Mouse (Mus musculus) ES-E14 (cell line): ENCODE measurements around the gene Gm44965. TPM values are rescaled to one million over a fixed set of nuclear protein-coding genes. Genes with fewer than 3 reads are reported as not detected.
"Not testable (repeated sequence)": the region's sequence is repeated elsewhere in the genome, so short reads cannot be mapped to it uniquely, and the experiment has no call there.

Experiments used
- DNase-seq: peaks from one replicate; pipeline ENCODE4 v3.0.0-alpha.2; 2013; ENCODE audit warnings: low read depth, low spot score
- H3K27ac ChIP-seq: 2 replicates; pipeline ENCODE4 v1.5.1; 2012; ENCODE audit warnings: low read depth, mild to moderate bottlenecking, low read length, moderate library complexity, mixed read lengths; ENCODE audit not compliant: poor library complexity, insufficient read depth, severe bottlenecking
- H3K36me3 ChIP-seq: 2 replicates; pipeline ENCODE4 v1.6.1; 2012; ENCODE audit warnings: mild to moderate bottlenecking, low read length, moderate library complexity, mixed read lengths; ENCODE audit not compliant: control insufficient read depth, poor library complexity, insufficient read depth, severe bottlenecking
- H3K4me1 ChIP-seq, 2 experiments: fragments of 150-350 bp in 1 of 2; sonication (generic) in 1 of 2; 2 replicates each; pipeline ENCODE4 v1.6.1; 2012; ENCODE audit warnings: low read length in 2 of 2, mild to moderate bottlenecking in 1 of 2, mixed read lengths in 1 of 2; ENCODE audit not compliant: control insufficient read depth in 2 of 2, insufficient read depth in 2 of 2, poor library complexity in 1 of 2
- H3K4me3 ChIP-seq, 2 experiments: fragments of 150-350 bp in 1 of 2; sonication (generic) in 1 of 2; 2 replicates each; pipeline ENCODE4 v1.5.1; 2012; ENCODE audit warnings: low read length in 2 of 2, low read depth in 1 of 2, mild to moderate bottlenecking in 1 of 2, mixed read lengths in 1 of 2; ENCODE audit not compliant: insufficient read depth in 1 of 2, poor library complexity in 1 of 2, severe bottlenecking in 1 of 2
- H3K9ac ChIP-seq: 2 replicates; pipeline ENCODE4 v1.6.1; 2012; ENCODE audit warnings: low read depth, mild to moderate bottlenecking, low read length, mixed read lengths; ENCODE audit not compliant: poor library complexity, insufficient read depth, severe bottlenecking
- H3K9me3 ChIP-seq: fragments of 150-350 bp; sonication (generic); 2 replicates; pipeline ENCODE4 v1.6.1; 2012; ENCODE audit warnings: low read depth, mild to moderate bottlenecking, low read length; ENCODE audit not compliant: control insufficient read depth, insufficient read depth
- CHD2 ChIP-seq: IDR thresholded peaks from 2 replicates; pipeline ENCODE4 v1.6.1; 2014; ENCODE audit warnings: mild to moderate bottlenecking, low read depth, low read length, inconsistent platforms
- HCFC1 ChIP-seq: IDR thresholded peaks from 2 replicates; pipeline ENCODE4 v1.6.1; 2012; ENCODE audit warnings: low read length, inconsistent platforms, borderline replicate concordance; ENCODE audit not compliant: insufficient read depth
- MAFK ChIP-seq: IDR thresholded peaks from 2 replicates; pipeline ENCODE4 v1.6.1; 2014; ENCODE audit warnings: mild to moderate bottlenecking, low read depth, low read length, inconsistent platforms; ENCODE audit not compliant: insufficient read depth
- ZC3H11A ChIP-seq: IDR thresholded peaks from 2 replicates; pipeline ENCODE4 v1.6.1; 2012; ENCODE audit warnings: low read depth, mild to moderate bottlenecking, inconsistent platforms, low read length, borderline replicate concordance
- ZNF384 ChIP-seq: IDR thresholded peaks from 2 replicates; pipeline ENCODE4 v1.6.1; 2012; ENCODE audit warnings: low read depth, low read length, inconsistent platforms
- in situ Hi-C, 2 experiments: fragments of 600-800 bp; cut with MboI; formaldehyde crosslinking; loops; one replicate each; pipeline ENCODE4 v1.15.1; 2025; ENCODE audit warnings: low sequenced_read_pairs in 2 of 2, inconsistent platforms in 1 of 2; ENCODE audit not compliant: unreplicated experiment in 2 of 2
- total RNA-seq: library from RNA; depleted of rRNA; stranded (reverse); fragments of 300-350 nt; gene quantifications from 2 replicates; pipeline ENCODE4 v1.2.3, GENCODE M21; 2012

The Gm44965 gene
- total RNA-seq, 1 experiment: not detected

DNA sequence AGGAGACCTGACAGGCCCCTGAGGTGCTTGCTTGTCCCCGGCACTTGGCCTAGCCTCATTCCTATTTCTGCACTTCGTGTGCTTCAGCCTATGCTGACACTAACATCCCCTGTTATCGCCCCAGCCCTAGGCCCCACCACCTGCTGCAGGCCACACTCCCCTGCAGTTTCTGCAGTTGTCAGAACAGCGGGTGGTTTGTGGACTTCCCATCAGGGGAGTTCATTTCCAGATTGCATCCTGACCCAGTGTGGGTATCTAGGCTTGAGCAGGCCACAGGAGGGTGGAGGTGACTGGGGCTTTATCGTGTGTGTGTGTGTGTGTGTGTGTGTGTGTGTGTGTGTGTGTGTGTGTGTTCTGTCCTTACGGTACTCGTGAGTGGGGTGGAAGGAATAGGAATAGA, 15.8 kb downstream of the Gm44965 start:
- Histone ChIP-seq H3K27ac (no peak overlapping the region), H3K9ac (0 out of 2 replicates have a peak overlapping the region, but pooled peaks have one; percentile 4), H3K4me1 (peaks cover 0 to 5% of the 10 kb centered on the region in 2 experiments; a peak in 1 of 4 replicates), H3K4me3 (no peak overlapping the region), H3K36me3 (no peaks in the 10 kb centered on the region), H3K9me3 (no peaks in the 10 kb centered on the region)
- DNase-seq: no peak
- in situ Hi-C loops: no loop called here
- TF ChIP-seq CHD2: no peak

DNA sequence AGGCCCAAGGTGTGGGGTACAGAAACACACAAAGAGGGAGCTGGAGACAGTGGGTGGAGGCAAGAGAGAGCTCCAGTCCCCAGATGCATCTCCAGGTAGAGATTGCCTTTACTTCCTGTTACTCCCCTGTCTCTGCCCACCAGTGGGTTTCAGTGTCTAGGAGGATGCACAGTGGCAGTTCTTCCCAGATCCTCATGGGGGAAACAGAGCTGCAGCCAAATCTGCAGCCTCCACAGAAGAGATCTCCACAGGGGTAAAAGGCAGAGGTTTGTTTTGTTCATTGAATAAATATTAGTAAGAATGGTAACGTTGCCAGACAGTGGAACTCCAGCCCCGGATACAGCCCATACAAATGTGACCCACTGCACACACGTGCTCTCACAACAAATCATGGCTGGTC, 16.9 kb downstream of the Gm44965 start:
- Histone ChIP-seq H3K4me1 (peaks cover 0 to 5% of the 10 kb centered on the region in 2 experiments; a peak in 1 of 4 replicates), H3K9ac (no peak overlapping the region), H3K36me3 (no peaks in the 10 kb centered on the region), H3K4me3 (no peak overlapping the region), H3K9me3 (no peaks in the 10 kb centered on the region), H3K27ac (no peak overlapping the region)
- in situ Hi-C loops: no loop called here
- no peak for DNase-seq
- TF ChIP-seq MAFK (no peak), HCFC1 (no peak), ZC3H11A (no peak), CHD2 (no peak), ZNF384 (no peak)

DNA sequence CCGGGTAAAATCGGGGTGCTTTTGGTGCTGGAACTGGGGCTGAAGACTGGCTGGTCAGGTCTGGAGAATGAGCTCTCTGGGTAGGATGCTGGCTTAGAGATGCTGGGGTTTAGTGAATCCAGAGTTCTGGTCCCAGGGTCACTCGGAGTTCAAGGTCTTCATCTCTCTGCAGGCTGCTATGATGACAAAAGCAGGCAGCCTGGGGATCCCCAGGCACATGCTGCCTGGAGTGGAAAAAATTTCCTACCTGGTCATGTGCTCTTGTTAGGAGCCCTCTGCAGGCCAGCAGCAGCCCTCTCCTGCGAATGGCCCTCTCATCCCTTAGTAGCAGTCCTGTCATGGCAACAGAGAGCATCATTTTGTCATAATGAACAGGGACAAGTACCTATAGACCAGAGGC, 19.7 kb downstream of the Gm44965 start:
- H3K4me3 ChIP-seq: no peak overlapping the region
- H3K4me1 ChIP-seq: peaks cover 0 to 2% of the 10 kb centered on the region in 2 experiments; a peak in 1 of 4 replicates
- no peak overlapping the region for H3K9ac ChIP-seq
- H3K9me3 ChIP-seq: no peaks in the 10 kb centered on the region
- in situ Hi-C loops: no loop called here
- no peaks in the 10 kb centered on the region for H3K36me3 ChIP-seq
- H3K27ac ChIP-seq: no peak overlapping the region
- no peak for TF ChIP-seq MAFK
- no peak for TF ChIP-seq HCFC1
- TF ChIP-seq CHD2: no peak
- TF ChIP-seq ZC3H11A: no peak
- no peak for TF ChIP-seq ZNF384
- no peak for DNase-seq

DNA sequence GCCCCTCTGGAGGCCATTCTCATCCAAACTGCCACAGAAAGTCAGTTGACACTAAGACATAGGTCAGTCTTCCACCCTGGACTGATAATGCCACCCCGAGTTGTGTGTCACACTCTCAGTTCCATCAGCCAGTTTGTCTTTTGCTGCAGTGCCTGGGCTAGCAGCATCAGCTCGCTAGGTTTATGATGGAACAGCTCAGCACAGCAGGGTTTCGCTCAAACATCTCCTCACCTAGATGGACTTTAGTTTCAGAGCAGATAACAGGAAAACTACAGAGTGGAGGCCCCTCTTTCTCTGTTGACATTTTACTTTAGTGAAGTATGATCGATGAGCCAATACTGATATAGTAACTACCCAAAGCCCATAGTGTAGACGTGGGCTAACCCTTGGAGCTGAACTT, 21.0 kb downstream of the Gm44965 start:
- Histone ChIP-seq H3K9ac (no peak overlapping the region), H3K36me3 (peaks cover 4% of the 10 kb centered on the region; the same call in 1 of the 2 replicates), H3K27ac (no peak overlapping the region), H3K9me3 (no peaks in the 10 kb centered on the region), H3K4me3 (no peak overlapping the region), H3K4me1 (peaks cover 0 to 7% of the 10 kb centered on the region in 2 experiments; a peak in 1 of 4 replicates)
- TF ChIP-seq HCFC1: no peak
- in situ Hi-C loops: no loop called here
- DNase-seq: no peak

DNA sequence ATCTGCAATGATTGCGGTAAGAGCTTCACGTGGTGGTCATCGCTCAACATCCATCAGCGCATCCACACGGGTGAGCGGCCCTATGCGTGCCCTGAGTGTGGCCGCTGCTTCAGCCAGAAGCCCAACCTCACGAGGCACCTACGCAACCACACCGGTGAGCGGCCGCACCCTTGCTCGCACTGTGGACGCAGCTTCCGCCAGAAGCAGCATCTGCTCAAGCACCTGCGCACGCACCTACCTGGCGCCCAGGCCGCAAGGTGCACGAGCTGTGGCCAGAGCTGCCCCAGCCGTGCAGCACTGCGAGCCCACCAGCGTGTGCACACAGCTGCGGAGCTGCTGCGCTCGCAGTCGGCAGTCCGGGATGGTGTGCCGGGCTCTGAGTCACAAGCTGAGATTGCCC, 26.3 kb downstream of the Gm44965 start:
- Histone ChIP-seq H3K4me3 (peak overlapping the region; percentile 69 to 71), H3K9ac (peak overlapping the region; percentile 53), H3K9me3 (no peaks in the 10 kb centered on the region), H3K36me3 (peaks cover 7% of the 10 kb centered on the region; the same call in 1 of the 2 replicates), H3K27ac (no peak overlapping the region), H3K4me1 (peaks cover 0 to 11% of the 10 kb centered on the region in 2 experiments; a peak in 1 of 4 replicates)
- TF ChIP-seq HCFC1: no peak
- no peak for TF ChIP-seq CHD2
- TF ChIP-seq MAFK: no peak
- no peak for TF ChIP-seq ZC3H11A
- no peak for TF ChIP-seq ZNF384
- DNase-seq: no peak
- in situ Hi-C loops: no loop called here

DNA sequence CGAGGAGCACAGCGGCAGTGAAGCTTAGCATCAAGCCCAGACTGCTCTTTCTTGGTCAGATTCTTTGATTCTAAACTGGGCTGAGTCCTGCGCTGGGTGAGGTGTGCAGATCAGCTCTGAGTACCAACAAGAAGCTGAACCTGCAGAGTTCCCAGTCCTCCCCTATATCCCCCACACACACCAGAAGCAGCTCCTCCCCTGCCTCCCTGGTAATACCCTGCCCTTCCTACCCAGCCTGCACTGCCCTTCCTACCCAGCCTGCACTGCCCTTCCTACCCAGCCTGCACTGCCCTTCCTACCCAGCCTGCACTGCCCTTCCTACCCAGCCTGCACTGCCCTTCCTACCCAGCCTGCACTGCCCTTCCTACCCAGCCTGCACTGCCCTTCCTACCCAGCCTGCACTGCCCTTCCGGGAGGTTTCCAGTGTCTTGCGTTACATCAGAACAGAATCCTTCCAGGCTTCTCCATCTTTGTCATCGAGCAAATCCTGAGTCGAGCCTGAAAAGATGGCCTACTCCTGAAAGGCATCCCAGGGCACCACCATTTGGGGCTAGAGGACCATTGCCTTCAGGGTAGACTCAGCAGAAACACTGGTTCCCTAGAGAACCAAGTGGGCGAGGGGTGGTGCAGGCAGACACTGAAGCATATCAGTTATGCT, 28.6 kb downstream of the Gm44965 start:
- Histone ChIP-seq H3K4me3 (peak overlapping the region; percentile 37 to 93), H3K4me1 (peaks cover 0 to 11% of the 10 kb centered on the region in 2 experiments; a peak in 1 of 4 replicates), H3K9ac (peak overlapping the region; percentile 63)
- H3K9me3 ChIP-seq, DNase-seq, H3K27ac ChIP-seq, H3K36me3 ChIP-seq, in situ Hi-C loops: not testable (repeated sequence)
